ENCODE assay signal across 1 mouse cellular context in the genomic region with DNA sequence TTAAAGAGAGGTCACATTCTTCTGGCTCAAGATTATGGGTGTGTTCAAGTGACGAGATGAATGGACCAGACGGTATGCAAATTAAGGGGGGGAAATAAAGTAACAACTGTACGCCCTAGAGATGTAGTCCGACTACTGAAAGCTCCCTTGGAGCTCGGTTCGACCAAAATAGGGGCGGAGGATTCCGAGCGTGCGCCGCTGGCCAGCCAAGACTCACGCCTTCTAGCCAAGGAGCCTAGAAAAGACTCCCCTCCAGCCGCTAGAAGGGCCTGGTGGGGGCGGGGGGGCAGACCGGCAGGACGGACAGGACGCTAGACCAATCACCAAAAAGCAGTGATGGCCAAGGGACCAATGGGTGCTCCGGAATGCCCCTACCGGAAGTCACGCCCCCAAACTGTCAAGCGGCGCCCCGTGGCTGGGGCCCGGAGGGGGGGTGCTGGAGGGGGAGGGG.
TF ChIP-seq lines count a peak whose summit lies in the region.

A gene (plus strand): TSS at position 440 of the 451 bp plus-strand sequence.

TF ChIP-seq in CH12.LX, 34 proteins besides CTCF, POLR2A, EP300 and RAD21 (continued from another document):
- TF ChIP-seq MAZ (IDR thresholded peaks at IDR 0.05; ENCODE audit: low read depth, low read length) = peak; percentile 99
